Mouse (Mus musculus) neural tube, embryonic 13.5 days (tissue): ENCODE measurements at regions not wholly inside any gene's neighbourhood (a gene's known extent, or its start where the extent isn't known, plus 50 kb on each side); places are given as distances from the start of the nearest gene placed in this dataset.

Source experiments
- ATAC-seq: fragments of 200-750 bp; cut with Nextera tagmentation; 2 replicates; pipeline ENCODE4 v1.8.0; 2017; ENCODE audit warnings: low read depth, mild to moderate bottlenecking, moderate TSS enrichment, moderate library complexity
- H3K27ac ChIP-seq: fragments of 300-500 bp; sonication (generic); replicated peaks from 2 replicates; pipeline ENCODE4 v1.5.1; 2015; ENCODE audit warnings: moderate library complexity, mild to moderate bottlenecking, inconsistent platforms
- H3K27me3 ChIP-seq: fragments of 300-500 bp; sonication (generic); 2 replicates; pipeline ENCODE4 v1.6.1; 2015; ENCODE audit warnings: mild to moderate bottlenecking, inconsistent platforms
- H3K36me3 ChIP-seq: fragments of 300-500 bp; sonication (generic); 2 replicates; pipeline ENCODE4 v1.6.1; 2015; ENCODE audit warnings: mild to moderate bottlenecking, inconsistent platforms
- H3K4me1 ChIP-seq: fragments of 300-500 bp; sonication (generic); replicated peaks from 2 replicates; pipeline ENCODE4 v1.6.1; 2015; ENCODE audit warnings: inconsistent platforms
- H3K4me2 ChIP-seq: fragments of 300-500 bp; sonication (generic); 2 replicates; pipeline ENCODE4 v1.6.1; 2015; ENCODE audit warnings: inconsistent platforms, mild to moderate bottlenecking, moderate library complexity
- H3K4me3 ChIP-seq: fragments of 300-500 bp; sonication (generic); 2 replicates; pipeline ENCODE4 v1.5.1; 2015; ENCODE audit warnings: mild to moderate bottlenecking, inconsistent platforms
- H3K9ac ChIP-seq: fragments of 300-500 bp; sonication (generic); 2 replicates; pipeline ENCODE4 v1.6.1; 2015; ENCODE audit warnings: moderate library complexity, mild to moderate bottlenecking, inconsistent platforms
- H3K9me3 ChIP-seq: fragments of 300-500 bp; sonication (generic); 2 replicates; pipeline ENCODE4 v1.6.1; 2016; ENCODE audit warnings: inconsistent platforms
- WGBS: fragments of 180-500 bp; shearing (Covaris S2); methylation state at CpG from one replicate; pipeline ENCODE4 v1.1.7; 2015; 5-methylcytosine and 5-hydroxymethylcytosine counted together

DNA sequence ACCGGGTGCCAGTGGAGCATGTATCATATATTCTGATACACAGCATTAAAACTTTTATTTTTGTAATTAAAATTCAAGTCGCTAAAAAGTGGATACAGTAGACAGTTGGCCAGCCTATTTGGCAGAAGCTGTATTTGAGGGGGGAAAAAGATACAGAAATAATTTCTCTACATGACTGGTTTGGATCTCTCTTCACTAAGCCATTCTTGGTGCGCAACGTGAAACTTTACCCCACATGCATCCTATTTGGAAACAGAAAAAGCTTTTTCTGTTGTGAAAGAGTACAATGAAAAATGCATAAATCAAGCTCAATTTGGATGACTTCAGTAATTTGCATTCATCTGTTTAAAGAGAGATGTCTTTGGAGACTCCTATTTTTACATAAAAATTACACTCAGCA is 303.2 kb downstream of the Rergl start:
- 85% methylated on average over 4 of the region's 4 CpGs for WGBS
- no peaks in the 10 kb centered on the region for H3K4me1 ChIP-seq
- no peak overlapping the region for H3K4me3 ChIP-seq
- H3K9me3 ChIP-seq = no peaks in the 10 kb centered on the region
- H3K27me3 ChIP-seq = no peaks in the 10 kb centered on the region
- no peak for ATAC-seq
- no peaks in the 10 kb centered on the region for H3K36me3 ChIP-seq
- no peak overlapping the region for H3K9ac ChIP-seq
- no peak overlapping the region for H3K27ac ChIP-seq
- H3K4me2 ChIP-seq = no peak overlapping the region

DNA sequence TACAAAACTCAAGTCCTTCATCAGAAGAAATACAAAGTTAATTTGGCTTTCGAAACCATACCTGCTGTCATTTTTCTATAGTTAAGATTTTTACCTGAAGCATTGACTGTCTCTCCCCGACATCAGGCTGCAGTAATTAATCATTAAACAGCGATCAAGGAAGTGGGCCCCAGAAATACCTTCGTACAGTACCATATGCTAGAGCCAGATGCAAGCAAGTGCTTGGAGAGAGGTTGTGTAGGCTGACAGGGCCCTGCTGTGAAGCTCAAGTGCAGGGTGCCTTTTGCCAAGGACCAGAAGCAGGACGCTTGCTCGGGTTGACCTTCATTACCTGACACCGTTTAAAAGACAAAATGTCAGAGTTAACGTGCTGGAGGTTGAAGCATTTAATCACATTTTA is 315.3 kb downstream of the Rergl start:
- Histone ChIP-seq H3K4me2 (no peak overlapping the region), H3K27ac (no peak overlapping the region), H3K4me1 (no peaks in the 10 kb centered on the region), H3K36me3 (no peaks in the 10 kb centered on the region), H3K27me3 (no peaks in the 10 kb centered on the region), H3K9ac (no peak overlapping the region), H3K4me3 (no peak overlapping the region), H3K9me3 (no peaks in the 10 kb centered on the region)
- no peak for ATAC-seq
- 72% methylated on average over 8 of the region's 8 CpGs for WGBS

DNA sequence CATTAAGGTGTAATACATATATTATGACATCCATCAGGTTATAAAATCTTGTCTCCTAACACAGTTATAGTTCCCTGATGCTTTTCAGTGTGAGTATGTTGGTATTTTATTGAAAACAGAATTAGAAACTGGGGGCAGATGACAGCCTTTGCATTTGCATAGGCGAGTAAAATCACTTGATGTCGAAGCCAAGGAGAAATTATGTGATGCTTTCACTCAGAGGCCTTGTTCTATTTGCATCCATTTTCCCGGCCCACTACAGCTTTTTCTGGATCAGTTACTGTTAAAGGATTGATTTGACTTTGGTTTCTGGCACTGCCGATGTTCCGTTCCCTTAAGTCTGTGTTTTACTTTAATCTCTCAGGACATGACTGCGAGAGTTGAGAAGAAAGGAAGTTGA is 341.4 kb downstream of the Rergl start:
- no peaks in the 10 kb centered on the region for H3K27me3 ChIP-seq
- 77% methylated on average over 6 of the region's 6 CpGs for WGBS
- no peaks in the 10 kb centered on the region for H3K36me3 ChIP-seq
- no peak overlapping the region for H3K9ac ChIP-seq
- no peak overlapping the region for H3K4me2 ChIP-seq
- no peak for ATAC-seq
- no peaks in the 10 kb centered on the region for H3K4me1 ChIP-seq
- no peak overlapping the region for H3K27ac ChIP-seq
- no peak overlapping the region for H3K4me3 ChIP-seq
- H3K9me3 ChIP-seq = no peaks in the 10 kb centered on the region

DNA sequence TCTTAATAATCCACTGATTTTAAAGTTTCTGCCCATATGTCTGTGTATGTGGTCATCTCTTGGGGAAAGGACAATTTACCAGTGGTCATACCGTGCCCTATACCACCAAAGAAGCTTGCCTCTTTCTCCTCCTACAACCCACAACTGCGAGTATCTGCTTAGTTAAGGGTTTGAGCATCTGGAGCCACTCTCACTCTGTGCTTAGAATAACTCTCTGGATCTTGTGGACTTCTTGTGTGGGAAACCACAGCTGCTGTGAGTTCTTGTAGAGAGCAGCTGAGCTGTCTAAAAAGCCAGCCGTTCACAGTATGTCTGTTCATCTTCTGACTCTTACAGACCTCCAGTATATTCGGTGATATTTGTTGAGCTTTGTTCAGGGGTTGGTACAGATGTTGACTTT is 342.0 kb downstream of the Rergl start:
- Histone ChIP-seq H3K9me3 (no peaks in the 10 kb centered on the region), H3K4me2 (no peak overlapping the region), H3K36me3 (no peaks in the 10 kb centered on the region), H3K4me1 (no peaks in the 10 kb centered on the region), H3K4me3 (no peak overlapping the region), H3K9ac (no peak overlapping the region), H3K27ac (no peak overlapping the region), H3K27me3 (no peaks in the 10 kb centered on the region)
- no peak for ATAC-seq
- 78% methylated on average over 4 of the region's 4 CpGs for WGBS

DNA sequence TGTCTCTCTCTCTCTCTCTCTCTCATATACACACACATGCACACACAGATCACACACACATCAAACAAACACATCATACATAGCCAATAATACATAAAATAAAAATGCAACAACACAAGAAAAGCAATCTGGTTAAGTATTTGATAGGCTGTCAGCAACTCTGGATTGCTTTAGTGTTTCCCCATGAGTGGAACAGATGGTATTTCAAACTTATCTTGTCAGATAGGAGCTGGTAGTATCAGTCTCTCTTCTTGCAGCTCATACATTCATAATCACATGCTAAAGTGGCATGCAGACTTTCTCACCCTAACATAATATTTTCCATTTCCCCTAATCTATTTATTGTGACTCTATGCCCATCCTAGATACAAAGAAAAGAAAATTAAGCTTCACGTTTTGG is 347.0 kb downstream of the Rergl start:
- Histone ChIP-seq H3K27ac (no peak overlapping the region), H3K9me3 (no peaks in the 10 kb centered on the region), H3K4me3 (no peak overlapping the region), H3K4me2 (no peak overlapping the region), H3K27me3 (no peaks in the 10 kb centered on the region), H3K4me1 (no peaks in the 10 kb centered on the region), H3K9ac (no peak overlapping the region), H3K36me3 (no peaks in the 10 kb centered on the region)
- ATAC-seq = no peak
- WGBS = 89% methylated on average over 1 of the region's 1 CpGs

DNA sequence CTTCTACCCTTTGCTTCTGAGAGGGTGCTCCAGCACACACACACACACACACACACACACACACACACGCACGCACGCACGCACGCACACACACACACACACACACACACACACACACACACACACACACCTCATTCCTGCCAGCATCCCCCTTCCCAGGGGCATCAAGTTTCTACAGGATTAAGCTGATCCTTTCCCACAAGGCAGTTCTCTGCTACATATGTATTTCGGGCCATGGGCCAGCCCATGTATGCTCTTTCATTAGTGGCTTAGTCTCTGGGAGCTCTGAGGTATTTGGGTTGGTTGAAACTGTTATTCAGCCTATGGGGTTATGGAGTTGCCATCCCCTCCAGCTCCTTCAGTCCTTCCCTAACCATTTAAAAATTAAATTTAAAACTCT is 366.1 kb downstream of the Rergl start:
- Histone ChIP-seq H3K4me2 (no peak overlapping the region), H3K4me3 (no peak overlapping the region), H3K9ac (no peak overlapping the region), H3K9me3 (no peaks in the 10 kb centered on the region), H3K4me1 (no peaks in the 10 kb centered on the region), H3K36me3 (no peaks in the 10 kb centered on the region), H3K27me3 (no peaks in the 10 kb centered on the region), H3K27ac (no peak overlapping the region)
- no peak for ATAC-seq
- 87% methylated on average over 6 of the region's 6 CpGs for WGBS

DNA sequence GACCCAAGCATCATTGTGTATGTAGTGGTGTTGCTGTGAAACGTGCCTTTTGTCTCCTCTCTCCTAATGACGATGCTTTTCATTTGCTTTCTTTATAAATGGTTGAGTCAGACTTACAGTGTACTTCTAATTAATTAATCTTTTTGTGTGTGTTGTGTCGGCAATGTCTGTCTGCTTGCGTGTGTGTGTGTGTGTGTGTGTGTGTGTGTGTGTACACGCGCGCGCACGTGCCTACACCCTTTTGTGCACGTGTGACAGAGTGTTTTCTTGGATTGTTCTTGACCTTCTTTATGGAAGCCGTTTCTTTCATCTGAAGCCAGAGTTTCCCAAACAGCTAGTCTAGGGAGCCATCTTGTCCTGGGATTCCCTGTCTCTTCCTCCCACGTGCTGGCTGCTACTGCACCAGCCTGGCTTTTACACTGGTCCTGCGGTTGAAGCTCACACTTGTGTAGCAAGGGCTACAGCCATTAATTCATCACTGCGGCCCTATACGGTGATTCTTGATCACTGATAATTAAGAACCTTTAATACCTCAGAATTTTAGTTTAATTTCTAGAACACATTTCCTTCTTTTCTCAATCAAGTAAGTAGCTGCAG is 369.6 kb downstream of the Rergl start:
- H3K4me3 ChIP-seq = no peak overlapping the region
- no peaks in the 10 kb centered on the region for H3K4me1 ChIP-seq
- H3K4me2 ChIP-seq = no peak overlapping the region
- H3K27ac ChIP-seq = no peak overlapping the region
- no peak for ATAC-seq
- H3K27me3 ChIP-seq = no peaks in the 10 kb centered on the region
- no peaks in the 10 kb centered on the region for H3K9me3 ChIP-seq
- no peaks in the 10 kb centered on the region for H3K36me3 ChIP-seq
- 85% methylated on average over 15 of the region's 15 CpGs for WGBS
- H3K9ac ChIP-seq = no peak overlapping the region

DNA sequence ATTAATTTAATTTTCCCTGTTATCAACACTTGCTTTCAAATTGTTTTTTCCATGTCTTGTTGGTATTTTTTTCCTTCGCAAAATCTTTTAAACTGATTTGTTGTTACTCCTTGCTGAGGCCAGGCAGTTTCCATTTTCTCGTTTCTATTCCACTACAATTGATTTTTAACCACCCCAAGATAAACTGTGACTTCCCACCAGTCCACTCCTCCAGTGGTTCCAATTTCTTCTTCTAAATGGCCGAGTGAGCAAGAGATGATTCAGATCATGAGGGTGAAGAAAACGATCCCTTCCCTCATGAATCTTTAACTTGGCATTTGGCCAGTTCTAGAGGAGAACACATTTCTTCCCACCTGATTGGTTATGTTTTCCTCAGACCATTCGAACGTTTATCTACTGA is 393.5 kb downstream of the Rergl start:
- H3K27me3 ChIP-seq = no peaks in the 10 kb centered on the region
- WGBS = 70% methylated on average over 6 of the region's 6 CpGs
- H3K27ac ChIP-seq = no peak overlapping the region
- no peak overlapping the region for H3K9ac ChIP-seq
- no peak for ATAC-seq
- no peaks in the 10 kb centered on the region for H3K36me3 ChIP-seq
- no peak overlapping the region for H3K4me3 ChIP-seq
- no peaks in the 10 kb centered on the region for H3K4me1 ChIP-seq
- H3K4me2 ChIP-seq = no peak overlapping the region
- no peaks in the 10 kb centered on the region for H3K9me3 ChIP-seq

DNA sequence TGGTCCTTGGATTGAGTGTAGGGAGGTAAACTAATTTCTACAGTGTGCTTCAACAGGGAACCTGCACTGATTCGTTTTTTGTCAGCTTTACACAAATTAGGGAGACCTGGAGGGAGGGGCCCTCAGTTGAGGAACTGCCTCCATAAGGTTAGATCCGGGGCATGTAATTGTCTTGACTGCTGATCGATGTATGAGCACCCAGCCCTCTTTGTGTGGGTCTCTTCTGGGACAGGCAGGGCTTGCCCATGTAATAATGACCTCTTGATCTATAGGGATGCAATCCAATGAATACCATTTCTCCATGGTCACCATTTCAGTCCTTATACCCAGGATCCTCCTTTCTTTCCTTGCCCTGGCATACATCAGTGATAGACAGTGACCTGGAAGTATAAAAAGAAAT is 398.4 kb downstream of the Rergl start:
- ATAC-seq = no peak
- H3K27ac ChIP-seq = no peak overlapping the region

DNA sequence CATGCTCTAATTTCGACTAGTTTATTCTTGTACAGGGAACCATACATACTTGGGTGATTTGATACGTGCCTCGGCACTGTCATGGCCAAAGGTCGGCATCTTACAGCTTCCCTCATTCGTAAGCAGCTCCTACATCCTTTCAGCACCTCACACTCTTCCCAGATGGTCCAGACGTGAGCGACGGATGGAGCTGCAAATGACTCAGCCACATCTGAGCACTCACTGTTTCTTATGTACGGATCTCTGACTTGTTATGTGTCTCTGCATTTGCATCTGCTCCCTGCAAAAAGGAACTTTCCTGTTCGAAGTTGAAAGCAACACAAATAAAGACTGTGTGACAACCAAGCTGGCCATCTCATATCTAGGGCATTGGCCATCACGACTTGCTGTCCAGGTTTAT is 402.5 kb downstream of the Rergl start:
- Histone ChIP-seq H3K4me1 (no peaks in the 10 kb centered on the region), H3K4me2 (no peak overlapping the region), H3K27ac (no peak overlapping the region), H3K4me3 (no peak overlapping the region), H3K9ac (no peak overlapping the region), H3K27me3 (no peaks in the 10 kb centered on the region), H3K36me3 (no peaks in the 10 kb centered on the region), H3K9me3 (no peaks in the 10 kb centered on the region)
- no peak for ATAC-seq
- WGBS = 91% methylated on average over 11 of the region's 11 CpGs

More for the DNA sequence above, 398.4 kb downstream of the Rergl start:
- 33% methylated on average over 3 of the region's 3 CpGs for WGBS
- H3K27me3 ChIP-seq = no peaks in the 10 kb centered on the region
- no peak overlapping the region for H3K4me2 ChIP-seq
- H3K9me3 ChIP-seq = no peaks in the 10 kb centered on the region
- no peaks in the 10 kb centered on the region for H3K4me1 ChIP-seq
- H3K9ac ChIP-seq = no peak overlapping the region
- H3K4me3 ChIP-seq = no peak overlapping the region
- no peaks in the 10 kb centered on the region for H3K36me3 ChIP-seq

DNA sequence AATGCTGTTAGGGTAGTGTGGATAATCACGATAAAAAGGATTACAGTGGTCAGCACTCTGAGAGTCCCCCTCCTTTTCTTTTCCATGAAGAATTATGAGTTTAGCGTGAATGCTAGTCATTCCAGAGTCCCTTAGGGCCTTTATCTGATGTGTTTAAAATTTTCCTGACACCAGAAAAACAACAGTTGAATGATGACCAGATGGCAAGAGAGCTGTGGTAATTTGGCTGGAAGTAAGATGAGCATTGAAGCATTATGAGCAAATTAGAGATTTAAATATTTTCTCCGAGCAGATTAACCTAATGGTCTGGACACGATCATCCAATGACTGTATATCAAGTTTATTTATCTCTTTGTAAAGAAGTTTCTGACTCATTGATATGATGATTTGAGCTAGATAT is 417.1 kb upstream of the Igbp1b start:
- whole genome bisulfite sequencing = 42% methylated on average over 4 of the region's 4 CpGs
- H3K4me3 ChIP-seq = no peak overlapping the region
- H3K36me3 ChIP-seq = no peaks in the 10 kb centered on the region
- no peak overlapping the region for H3K27ac ChIP-seq
- no peaks in the 10 kb centered on the region for H3K27me3 ChIP-seq
- no peak for ATAC-seq
- no peaks in the 10 kb centered on the region for H3K4me1 ChIP-seq
- no peak overlapping the region for H3K4me2 ChIP-seq
- no peaks in the 10 kb centered on the region for H3K9me3 ChIP-seq
- no peak overlapping the region for H3K9ac ChIP-seq

DNA sequence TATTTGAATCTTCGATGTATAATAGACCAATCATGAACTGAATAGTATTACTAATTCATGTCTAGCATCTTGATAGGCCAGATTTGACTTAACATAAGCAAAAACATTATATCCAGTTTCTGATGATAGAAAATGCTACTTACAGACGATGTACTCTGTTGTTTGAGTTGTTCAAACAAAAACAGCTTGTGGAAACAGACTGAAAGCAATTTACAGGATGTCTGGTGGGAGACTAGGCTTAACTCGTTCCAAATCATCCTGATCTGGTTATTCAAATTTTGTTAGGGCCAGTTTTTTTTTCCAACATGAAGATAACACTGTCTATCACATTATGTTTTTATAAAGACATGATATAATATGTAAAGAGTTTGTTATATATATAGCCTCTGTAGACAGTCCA is 369.4 kb upstream of the Igbp1b start:
- no peak overlapping the region for H3K9ac ChIP-seq
- 85% methylated on average over 3 of the region's 3 CpGs for WGBS
- no peaks in the 10 kb centered on the region for H3K36me3 ChIP-seq
- no peak for ATAC-seq
- no peak overlapping the region for H3K4me3 ChIP-seq
- H3K4me2 ChIP-seq = no peak overlapping the region
- H3K27ac ChIP-seq = no peak overlapping the region
- no peaks in the 10 kb centered on the region for H3K9me3 ChIP-seq
- no peaks in the 10 kb centered on the region for H3K27me3 ChIP-seq
- no peaks in the 10 kb centered on the region for H3K4me1 ChIP-seq

DNA sequence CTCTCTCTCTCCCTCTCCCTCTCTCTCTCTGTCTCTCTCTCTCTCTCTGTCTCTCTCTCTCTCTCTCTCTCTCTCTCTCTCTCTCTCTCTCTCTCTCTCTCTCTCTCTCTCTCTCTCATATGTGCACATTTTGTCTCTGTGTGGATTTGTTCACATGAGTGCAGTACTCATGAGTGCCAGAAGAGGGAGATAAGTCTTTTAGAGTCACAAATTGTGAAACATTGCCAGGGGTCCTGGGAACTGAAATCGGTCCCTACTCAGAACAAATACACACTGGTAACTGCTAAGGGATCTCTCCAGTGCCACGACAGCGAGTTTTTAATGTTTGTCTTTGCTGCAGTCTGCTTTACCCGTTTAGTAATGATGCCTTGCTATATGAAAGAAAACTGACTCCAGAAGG is 356.2 kb upstream of the Igbp1b start:
- Histone ChIP-seq H3K4me3 (no peak overlapping the region), H3K4me1 (no peaks in the 10 kb centered on the region), H3K4me2 (no peak overlapping the region), H3K9ac (no peak overlapping the region), H3K27me3 (no peaks in the 10 kb centered on the region), H3K9me3 (no peaks in the 10 kb centered on the region), H3K27ac (no peak overlapping the region), H3K36me3 (no peaks in the 10 kb centered on the region)
- ATAC-seq = no peak
- 88% methylated on average over 4 of the region's 4 CpGs for WGBS
